Mouse (Mus musculus) limb, embryonic 11.5 days (tissue): ENCODE results near the gene Dlx6. TPM values are rescaled to one million over a fixed set of nuclear protein-coding genes. Genes with fewer than 3 reads are reported as not detected.

Experiments
- ATAC-seq: fragments of 200-750 bp; cut with Nextera tagmentation; 2 replicates; pipeline ENCODE4 v1.8.0; 2017; ENCODE audit warnings: low read depth; ENCODE audit not compliant: insufficient number of reproducible peaks, low FRiP score, low TSS enrichment
- DNase-seq: peaks from one replicate; pipeline ENCODE4 v3.0.0-alpha.2; 2015; ENCODE audit warnings: low spot score
- H3K27ac ChIP-seq: fragments of 300-500 bp; sonication (generic); replicated peaks from 2 replicates; pipeline ENCODE4 v1.5.1; 2014; ENCODE audit warnings: low read depth, mild to moderate bottlenecking, low read length
- H3K27me3 ChIP-seq: fragments of 300-500 bp; sonication (generic); 2 replicates; pipeline ENCODE4 v1.6.1; 2014; ENCODE audit warnings: mild to moderate bottlenecking, low read length, mixed read lengths; ENCODE audit not compliant: control insufficient read depth, insufficient read depth
- H3K36me3 ChIP-seq: fragments of 300-500 bp; sonication (generic); 2 replicates; pipeline ENCODE4 v1.6.1; 2014; ENCODE audit warnings: mild to moderate bottlenecking, low read length, moderate library complexity, mixed read lengths; ENCODE audit not compliant: control insufficient read depth, insufficient read depth
- H3K4me1 ChIP-seq: fragments of 300-500 bp; sonication (generic); 2 replicates; pipeline ENCODE4 v1.6.1; 2014; ENCODE audit warnings: low read length, mixed read lengths; ENCODE audit not compliant: control insufficient read depth, insufficient read depth
- H3K4me2 ChIP-seq: fragments of 300-500 bp; sonication (generic); 2 replicates; pipeline ENCODE4 v1.6.1; 2014; ENCODE audit warnings: low read depth, mild to moderate bottlenecking, moderate library complexity; ENCODE audit not compliant: severe bottlenecking
- H3K4me3 ChIP-seq: fragments of 300-500 bp; sonication (generic); 2 replicates; pipeline ENCODE4 v1.5.1; 2014; ENCODE audit warnings: low read depth, low read length
- H3K9ac ChIP-seq: fragments of 300-500 bp; sonication (generic); 2 replicates; pipeline ENCODE4 v1.6.1; 2014; ENCODE audit warnings: mild to moderate bottlenecking, low read length
- H3K9me3 ChIP-seq: fragments of 300-500 bp; sonication (generic); 2 replicates; pipeline ENCODE4 v1.6.1; 2016; ENCODE audit warnings: low read length; ENCODE audit not compliant: control insufficient read depth
- WGBS: fragments of 180-500 bp; shearing (Covaris S2); extraction: QIAGEN DNeasy Blood & Tissue Kit; methylation state at CpG from one replicate; pipeline ENCODE4 v1.1.7; 2014; 5-methylcytosine and 5-hydroxymethylcytosine counted together
- polyA plus RNA-seq: library from polyadenylated mRNA; unstranded; fragments of >200 nt; fragmentation: Nextera tagmentation; extraction: Ambion mirVana; gene quantifications from 2 replicates; pipeline ENCODE4 v1.2.1, GENCODE M21; 2014

The Dlx6 gene
- polyA plus RNA-seq, 1 experiment from 2014 or later, result 0.36 TPM

GRCm38 (mm10) chr6:6915526-6915915 is 52.4 kb downstream of the Dlx6 start:
- no peak overlapping the region for H3K4me2 ChIP-seq
- no peaks in the 10 kb centered on the region for H3K9me3 ChIP-seq
- H3K27ac ChIP-seq, result no peak overlapping the region
- H3K4me1 ChIP-seq, result no peaks in the 10 kb centered on the region
- no peak overlapping the region for H3K9ac ChIP-seq
- DNase-seq (no peak), ATAC-seq (no peak)
- no peaks in the 10 kb centered on the region for H3K36me3 ChIP-seq
- 54% methylated on average over 9 of the region's 9 CpGs for WGBS
- no peaks in the 10 kb centered on the region for H3K27me3 ChIP-seq
- H3K4me3 ChIP-seq, result no peak overlapping the region

DNA sequence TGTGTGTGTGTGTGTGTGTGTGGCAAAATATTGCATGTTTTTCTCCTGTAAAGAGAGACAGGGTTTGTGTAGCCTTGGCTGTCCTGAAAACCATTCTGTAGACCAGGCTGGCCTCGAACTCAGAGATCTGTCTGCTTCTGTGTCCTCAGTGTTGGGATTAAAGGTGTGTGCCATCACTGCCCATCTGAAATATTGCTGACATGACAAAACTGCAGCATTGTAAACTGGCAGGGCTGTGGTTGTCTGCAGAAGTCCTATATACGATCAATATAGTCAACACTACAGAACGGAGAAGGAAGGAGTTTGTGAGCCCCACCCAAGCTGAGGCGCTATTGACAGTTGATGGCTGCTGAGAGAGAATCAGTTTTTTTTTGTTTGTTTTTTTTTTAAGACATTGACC is 54.2 kb downstream of the Dlx6 start:
- no peaks in the 10 kb centered on the region for H3K27me3 ChIP-seq
- no peaks in the 10 kb centered on the region for H3K9me3 ChIP-seq
- ATAC-seq, result no peak
- no peak overlapping the region for H3K9ac ChIP-seq
- no peak for DNase-seq
- no peaks in the 10 kb centered on the region for H3K4me1 ChIP-seq
- H3K4me2 ChIP-seq, result no peak overlapping the region
- no peak overlapping the region for H3K27ac ChIP-seq
- H3K4me3 ChIP-seq, result no peak overlapping the region
- no peaks in the 10 kb centered on the region for H3K36me3 ChIP-seq
- WGBS, result 96% methylated on average over 4 of the region's 4 CpGs

Other genes starting within 250 kb of the Dlx6 start
- 15.5 and 16.3 TPM in 2 replicates for gene Dlx5, start 18.8 kb downstream of the Dlx6 start, polyA plus RNA-seq
- 7.2 and 7.4 TPM in 2 replicates for gene Sdhaf3, start 92.7 kb downstream of the Dlx6 start, polyA plus RNA-seq